Mouse (Mus musculus) intestine, postnatal 0 days (tissue): ENCODE results near the gene Etfdh. TPM values are rescaled to one million over a fixed set of nuclear protein-coding genes. Genes with fewer than 3 reads are reported as not detected.

ENCODE experiments used
- ATAC-seq: fragments of 200-750 bp; cut with Nextera tagmentation; 2 replicates; pipeline ENCODE4 v1.8.0; 2017; ENCODE audit warnings: mild to moderate bottlenecking, moderate TSS enrichment, moderate library complexity
- H3K27ac ChIP-seq: fragments of 300-500 bp; sonication (generic); 2 replicates; pipeline ENCODE4 v1.5.1; 2014; ENCODE audit warnings: mild to moderate bottlenecking, low read depth, low read length, moderate library complexity
- H3K27me3 ChIP-seq: fragments of 300-500 bp; sonication (generic); replicated peaks from 2 replicates; pipeline ENCODE4 v1.6.1; 2014; ENCODE audit warnings: low read length, mixed read lengths; ENCODE audit not compliant: control insufficient read depth, insufficient read depth
- H3K36me3 ChIP-seq: fragments of 300-500 bp; sonication (generic); 2 replicates; pipeline ENCODE4 v1.6.1; 2014; ENCODE audit warnings: mild to moderate bottlenecking, moderate library complexity; ENCODE audit not compliant: control insufficient read depth, insufficient read depth
- H3K4me1 ChIP-seq: fragments of 300-500 bp; sonication (generic); replicated peaks from 2 replicates; pipeline ENCODE4 v1.6.1; 2014; ENCODE audit warnings: antibody characterized with exemption, low read length, mixed read lengths; ENCODE audit not compliant: control insufficient read depth, insufficient read depth
- H3K4me2 ChIP-seq: fragments of 300-500 bp; sonication (generic); replicated peaks from 2 replicates; pipeline ENCODE4 v1.6.1; 2014; ENCODE audit warnings: low read depth, mild to moderate bottlenecking, moderate library complexity
- H3K4me3 ChIP-seq: fragments of 300-500 bp; sonication (generic); 2 replicates; pipeline ENCODE4 v1.5.1; 2014; ENCODE audit warnings: low read depth, low read length
- H3K9ac ChIP-seq: fragments of 300-500 bp; sonication (generic); 2 replicates; pipeline ENCODE4 v1.6.1; 2014; ENCODE audit warnings: mild to moderate bottlenecking, low read depth, low read length
- H3K9me3 ChIP-seq: fragments of 300-500 bp; sonication (generic); 2 replicates; pipeline ENCODE4 v1.6.1; 2016; ENCODE audit warnings: mixed run types; ENCODE audit not compliant: control insufficient read depth
- CTCF ChIP-seq: sonication (generic); IDR thresholded peaks from 2 replicates; pipeline ENCODE4 v1.5.1; 2016; ENCODE audit warnings: low read depth, mild to moderate bottlenecking, control low read depth, antibody characterized with exemption, moderate library complexity
- WGBS: fragments of 180-500 bp; shearing (Covaris S2); extraction: QIAGEN DNeasy Blood & Tissue Kit; methylation state at CpG from one replicate; pipeline ENCODE4 v1.1.7; 2014; 5-methylcytosine and 5-hydroxymethylcytosine counted together
- polyA plus RNA-seq: library from polyadenylated mRNA; unstranded; fragments of >200 nt; fragmentation: Nextera tagmentation; extraction: Ambion mirVana; gene quantifications from 2 replicates; pipeline ENCODE4 v1.2.1, GENCODE M21; 2015

Gene Etfdh
- polyA plus RNA-seq, 1 experiment from 2014 or later = 111 TPM

- Histone ChIP-seq H3K27ac (no peak overlapping the region), H3K9ac (no peak overlapping the region), H3K4me3 (no peak overlapping the region), H3K27me3 (no peaks in the 10 kb centered on the region), H3K4me1 (no peaks in the 10 kb centered on the region), H3K9me3 (no peaks in the 10 kb centered on the region), H3K36me3 (no peaks in the 10 kb centered on the region), H3K4me2 (no peak overlapping the region)
- 58% methylated on average over 3 of the region's 3 CpGs for WGBS
- ATAC-seq = no peak
- no peak for TF ChIP-seq CTCF
Observed at GRCm38 (mm10) chr3:79572399-79572798, 56.9 kb downstream of the Etfdh start.

GRCm38 (mm10) chr3:79569351-79569681, 60.0 kb downstream of the Etfdh start:
- no peak overlapping the region for H3K4me2 ChIP-seq
- 73% methylated on average over 3 of the region's 3 CpGs for WGBS
- ATAC-seq = no peak
- TF ChIP-seq CTCF = no peak
- no peaks in the 10 kb centered on the region for H3K9me3 ChIP-seq
- H3K9ac ChIP-seq = no peak overlapping the region
- H3K4me1 ChIP-seq = no peaks in the 10 kb centered on the region
- no peak overlapping the region for H3K4me3 ChIP-seq
- no peaks in the 10 kb centered on the region for H3K27me3 ChIP-seq
- H3K36me3 ChIP-seq = no peaks in the 10 kb centered on the region
- no peak overlapping the region for H3K27ac ChIP-seq

- no peaks in the 10 kb centered on the region for H3K27me3 ChIP-seq
- H3K36me3 ChIP-seq = no peaks in the 10 kb centered on the region
- peak overlapping the region; percentile 95 for H3K4me2 ChIP-seq
- H3K9ac ChIP-seq = no peak overlapping the region
- TF ChIP-seq CTCF = peak; percentile 25; the same call in 1 of the 2 replicates
- H3K4me3 ChIP-seq = no peak overlapping the region
- no peak overlapping the region for H3K27ac ChIP-seq
- no peak for ATAC-seq
- H3K4me1 ChIP-seq = no peaks in the 10 kb centered on the region
- 88% methylated on average over 16 of the region's 16 CpGs for WGBS
- H3K9me3 ChIP-seq = no peaks in the 10 kb centered on the region
Observed at GRCm38 (mm10) chr3:79568629-79569350, 60.5 kb downstream of the Etfdh start.

- ATAC-seq = peak; percentile 93
- H3K27ac ChIP-seq = peak within 1 kb of the TSS; percentile 73
Observed at GRCm38 (mm10) chr3:79567703-79568362, 61.5 kb downstream of the Etfdh start, which contains the start of gene Fnip2. Gene Fnip2, minus strand, starts transcription at chr3:79567796.

GRCm38 (mm10) chr3:79566716-79567691, 62.3 kb downstream of the Etfdh start:
- Histone ChIP-seq H3K27me3 (no peaks in the 10 kb centered on the region), H3K36me3 (no peaks in the 10 kb centered on the region), H3K27ac (peak overlapping the region; percentile 73), H3K4me1 (no peaks in the 10 kb centered on the region), H3K4me3 (peak overlapping the region; percentile 82), H3K4me2 (peak overlapping the region; percentile 95), H3K9me3 (no peaks in the 10 kb centered on the region), H3K9ac (peak overlapping the region; percentile 73)
- ATAC-seq = no peak; the same call in 1 of the 2 replicates
- TF ChIP-seq CTCF = no peak
- WGBS = 2% methylated on average over 55 of the region's 60 CpGs

More at GRCm38 (mm10) chr3:79567703-79568362, 61.5 kb downstream of the Etfdh start, which contains the start of gene Fnip2:
- Histone ChIP-seq H3K36me3 (no peaks in the 10 kb centered on the region), H3K4me1 (no peaks in the 10 kb centered on the region), H3K9ac (peak within 1 kb of the TSS; percentile 73), H3K4me3 (peak within 1 kb of the TSS; percentile 82), H3K9me3 (no peaks in the 10 kb centered on the region), H3K4me2 (peak within 1 kb of the TSS; percentile 95), H3K27me3 (no peaks in the 10 kb centered on the region)
- WGBS = 1% methylated on average over 49 of the region's 55 CpGs
- TF ChIP-seq CTCF = no peak
